Mouse (Mus musculus) liver, embryonic 14.5 days (tissue): Measurements from ENCODE around the gene Rassf3. TPM values are rescaled to one million over a fixed set of nuclear protein-coding genes. Genes with fewer than 3 reads are reported as not detected.

ENCODE experiments used
- ATAC-seq: fragments of 200-750 bp; cut with Nextera tagmentation; 2 replicates; pipeline ENCODE4 v1.8.0; 2017; ENCODE audit warnings: moderate number of reproducible peaks, mild to moderate bottlenecking, moderate library complexity; ENCODE audit not compliant: insufficient read depth
- DNase-seq, 3 experiments: peaks; one replicate each; pipeline ENCODE4 v3.0.0-alpha.2; 2012 to 2013; ENCODE audit warnings: low read depth in 3 of 3, low spot score in 3 of 3
- H3K27ac ChIP-seq: fragments of 300-500 bp; sonication (generic); 2 replicates; pipeline ENCODE4 v1.5.1; 2014; ENCODE audit warnings: moderate library complexity, mild to moderate bottlenecking, control low read depth, inconsistent platforms
- H3K27me3 ChIP-seq: fragments of 300-500 bp; sonication (generic); 2 replicates; pipeline ENCODE4 v1.6.1; 2014; ENCODE audit warnings: mild to moderate bottlenecking, low read length, moderate library complexity; ENCODE audit not compliant: control insufficient read depth, insufficient read depth
- H3K36me3 ChIP-seq: fragments of 300-500 bp; sonication (generic); replicated peaks from 2 replicates; pipeline ENCODE4 v1.6.1; 2014; ENCODE audit warnings: low read depth; ENCODE audit not compliant: control insufficient read depth, insufficient read depth
- H3K4me1 ChIP-seq, 2 experiments: fragments of 200-500 bp in 1 of 2; fragments of 300-500 bp in 1 of 2; sonication (generic) in 1 of 2; replicated peaks; 2 replicates each; pipeline ENCODE4 v1.6.1; 2012 to 2014; ENCODE audit warnings: antibody characterized with exemption in 1 of 2, inconsistent platforms in 1 of 2, low read length in 1 of 2; ENCODE audit not compliant: control insufficient read depth in 2 of 2, insufficient read depth in 2 of 2
- H3K4me2 ChIP-seq: fragments of 300-500 bp; sonication (generic); 2 replicates; pipeline ENCODE4 v1.6.1; 2014; ENCODE audit warnings: low read depth, mild to moderate bottlenecking, control low read depth, moderate library complexity
- H3K4me3 ChIP-seq, 2 experiments: fragments of 200-500 bp in 1 of 2; fragments of 300-500 bp in 1 of 2; sonication (generic) in 1 of 2; 2 replicates each; pipeline ENCODE4 v1.5.1; 2012 to 2014; ENCODE audit warnings: low read depth in 2 of 2, low read length in 2 of 2, mild to moderate bottlenecking in 2 of 2, control low read depth in 1 of 2, inconsistent platforms in 1 of 2, moderate library complexity in 1 of 2; ENCODE audit not compliant: insufficient read depth in 1 of 2
- H3K9ac ChIP-seq: fragments of 300-500 bp; sonication (generic); replicated peaks from 2 replicates; pipeline ENCODE4 v1.6.1; 2014; ENCODE audit warnings: mild to moderate bottlenecking, control low read depth, moderate library complexity
- H3K9me3 ChIP-seq: fragments of 300-500 bp; sonication (generic); 2 replicates; pipeline ENCODE4 v1.6.1; 2016; ENCODE audit warnings: low read length, mixed read lengths; ENCODE audit not compliant: control insufficient read depth
- CTCF ChIP-seq: IDR thresholded peaks from 2 replicates; pipeline ENCODE4 v1.5.1; 2016; ENCODE audit warnings: antibody characterized with exemption, low read depth, control low read depth
- EP300 ChIP-seq: IDR thresholded peaks from 2 replicates; pipeline ENCODE4 v1.6.1; 2016; ENCODE audit warnings: antibody characterized with exemption, low read depth
- WGBS: fragments of 180-500 bp; shearing (Covaris S2); extraction: QIAGEN DNeasy Blood & Tissue Kit; methylation state at CpG from one replicate; pipeline ENCODE4 v1.1.7; 2014; ENCODE audit not compliant: insufficient replicate concordance; 5-methylcytosine and 5-hydroxymethylcytosine counted together
- polyA plus RNA-seq, 2 experiments: library from polyadenylated mRNA; depleted of rRNA in 1 of 2; stranded (reverse) in 1 of 2; unstranded in 1 of 2; fragments of >200 nt; fragmentation: Nextera tagmentation in 1 of 2; extraction: Ambion mirVana in 1 of 2; gene quantifications; 2 replicates each; pipeline versions ENCODE4 v1.2.1 to v1.2.3; 2012 to 2014

Gene Rassf3
- polyA plus RNA-seq, 2 experiments = 7.9 to 8.6 TPM

- Histone ChIP-seq H3K9me3 (no peaks in the 10 kb centered on the region), H3K27me3 (no peaks in the 10 kb centered on the region), H3K9ac (0 out of 2 replicates have a peak overlapping the region, but pooled peaks have one; percentile 7), H3K36me3 (no peaks in the 10 kb centered on the region), H3K4me1 (peaks cover 24 to 34% of the 10 kb centered on the region in 2 experiments), H3K4me2 (peak overlapping the region; percentile 49), H3K4me3 (no peak overlapping the region), H3K27ac (no peak overlapping the region; the same call in 1 of the 2 replicates)
- DNase-seq = no peak
- WGBS = 28% methylated on average over 24 of the region's 24 CpGs
- TF ChIP-seq EP300 = no peak
- TF ChIP-seq CTCF = no peak
- peak; percentile 6; the same call in 1 of the 2 replicates for ATAC-seq
Observed at GRCm38 (mm10) chr10:121509751-121510643, 33.9 kb upstream of the Rassf3 start.

GRCm38 (mm10) chr10:121507755-121508544 lies 31.8 kb upstream of the Rassf3 start:
- TF ChIP-seq EP300 = no peak
- 0 out of 2 replicates have a peak, but pooled peaks have one; percentile 2 for TF ChIP-seq CTCF
- H3K9me3 ChIP-seq = no peaks in the 10 kb centered on the region
- peaks cover 29 to 38% of the 10 kb centered on the region in 2 experiments for H3K4me1 ChIP-seq
- ATAC-seq (no peak), DNase-seq (no peak)
- no peak overlapping the region for H3K9ac ChIP-seq
- H3K27ac ChIP-seq = no peak overlapping the region
- no peak overlapping the region for H3K4me3 ChIP-seq
- H3K27me3 ChIP-seq = no peaks in the 10 kb centered on the region
- H3K4me2 ChIP-seq = no peak overlapping the region
- H3K36me3 ChIP-seq = no peaks in the 10 kb centered on the region
- WGBS = 78% methylated on average over 16 of the region's 16 CpGs

- Histone ChIP-seq H3K9me3 (no peaks in the 10 kb centered on the region), H3K4me1 (peaks cover 29 to 38% of the 10 kb centered on the region in 2 experiments), H3K27ac (peak overlapping the region; percentile 23; the same call in 1 of the 2 replicates), H3K4me2 (no peak overlapping the region), H3K4me3 (no peak overlapping the region), H3K36me3 (no peaks in the 10 kb centered on the region), H3K27me3 (no peaks in the 10 kb centered on the region), H3K9ac (no peak overlapping the region)
- WGBS = 47% methylated on average over 29 of the region's 29 CpGs
- peak in 2 of 3 experiments; percentile 58 to 60 for DNase-seq
- peak; percentile 44 for ATAC-seq
- TF ChIP-seq CTCF = no peak
- TF ChIP-seq EP300 = no peak
Observed at GRCm38 (mm10) chr10:121506731-121507583, 30.8 kb upstream of the Rassf3 start.

GRCm38 (mm10) chr10:121505929-121506328 lies 29.8 kb upstream of the Rassf3 start:
- peak overlapping the region in 1 of 2 experiments; percentile 39; a peak in 2 of 4 replicates for H3K4me3 ChIP-seq

More at GRCm38 (mm10) chr10:121505929-121506328, 29.8 kb upstream of the Rassf3 start:
- Histone ChIP-seq H3K9ac (peak overlapping the region; percentile 3; the same call in 1 of the 2 replicates), H3K36me3 (no peaks in the 10 kb centered on the region), H3K4me1 (peaks cover 33 to 44% of the 10 kb centered on the region in 2 experiments), H3K9me3 (no peaks in the 10 kb centered on the region), H3K27me3 (no peaks in the 10 kb centered on the region), H3K4me2 (peak overlapping the region; percentile 88), H3K27ac (peak overlapping the region; percentile 82)
- WGBS = 41% methylated on average over 7 of the region's 7 CpGs
- ATAC-seq (no peak), DNase-seq (no peak)
- TF ChIP-seq CTCF (no peak), EP300 (no peak)
